Mouse (Mus musculus): ENCODE data around the gene Casp2.

Casp2 gene

GRCm38 (mm10) chr6:42264626-42265312, at the start of gene Casp2:
Casp2 (plus strand) TSS chr6:42264985.
- peak; percentile 99 for DNase-seq (ENCODE audit: low read depth, low spot score)

- no peak for DNase-seq (ENCODE audit: low read depth, low spot score)
Measured at GRCm38 (mm10) chr6:42215028-42215427, 49.8 kb upstream of the Casp2 start, which contains the start of gene Tas2r144. Tas2r144 (plus strand) TSS chr6:42215328.

DNA sequence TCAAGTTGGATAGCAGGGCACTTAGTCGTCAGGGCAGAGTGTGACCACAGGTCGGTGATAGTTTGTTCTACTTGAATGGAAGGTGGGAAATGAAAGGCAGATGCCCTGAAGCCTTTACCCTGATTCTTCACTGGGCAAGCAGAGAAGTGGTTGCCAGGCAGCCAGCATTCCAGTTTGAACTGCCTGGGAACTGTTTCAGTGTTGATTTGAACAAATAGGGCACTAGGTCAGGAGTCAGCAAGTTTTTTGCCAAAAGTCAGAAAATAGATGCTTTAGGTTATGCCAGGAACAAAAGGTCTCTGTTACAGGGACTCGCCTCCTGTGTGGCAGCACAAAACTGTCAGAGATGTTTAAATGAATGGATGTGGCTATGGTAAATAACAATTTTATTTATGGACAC, 42.5 kb upstream of the Casp2 start:
- DNase-seq (ENCODE audit: low read depth, low spot score): no peak

DNA sequence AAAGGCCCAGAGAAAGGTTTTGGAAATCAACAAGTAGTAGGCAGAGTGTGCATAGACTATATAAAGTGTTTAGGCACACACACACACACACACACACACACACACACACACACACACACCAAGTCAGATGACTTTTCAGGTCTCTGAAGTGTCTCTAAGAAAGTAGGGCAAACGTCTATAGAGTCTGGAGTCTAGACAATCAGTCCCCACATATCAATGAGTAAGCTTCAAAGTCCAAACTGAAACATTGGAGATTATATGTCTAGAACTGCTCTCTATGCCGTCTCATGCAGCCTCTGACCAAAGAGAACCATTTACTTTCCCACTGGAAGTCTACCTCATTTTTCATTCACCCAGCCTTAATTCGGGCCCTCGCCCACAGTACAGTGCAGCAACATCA, 39.7 kb upstream of the Casp2 start:
- DNase-seq (ENCODE audit: low read depth, low spot score): no peak

GRCm38 (mm10) chr6:42227240-42228101, 37.3 kb upstream of the Casp2 start:
- DNase-seq (ENCODE audit: low read depth, low spot score): no peak

DNA sequence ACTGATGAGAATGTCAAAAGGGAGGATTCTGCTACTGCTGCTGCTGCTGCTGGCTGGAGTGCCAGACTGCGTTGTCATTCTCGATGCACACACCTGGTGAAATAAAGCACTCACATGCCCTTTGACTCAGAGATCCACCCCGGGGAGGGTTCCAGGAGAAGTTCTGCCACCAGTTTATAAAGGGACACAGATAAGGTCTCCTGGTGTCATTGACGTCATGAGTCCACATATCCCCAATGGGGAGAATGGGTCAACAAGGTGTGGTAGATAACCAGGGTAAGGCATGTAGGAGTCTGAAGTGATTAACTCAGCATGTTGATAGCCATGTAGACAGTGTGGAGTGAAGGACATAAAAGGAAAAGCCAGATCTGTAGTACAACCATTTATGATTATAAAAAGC, 35.2 kb upstream of the Casp2 start:
- DNase-seq (ENCODE audit: low read depth, low spot score): no peak

DNA sequence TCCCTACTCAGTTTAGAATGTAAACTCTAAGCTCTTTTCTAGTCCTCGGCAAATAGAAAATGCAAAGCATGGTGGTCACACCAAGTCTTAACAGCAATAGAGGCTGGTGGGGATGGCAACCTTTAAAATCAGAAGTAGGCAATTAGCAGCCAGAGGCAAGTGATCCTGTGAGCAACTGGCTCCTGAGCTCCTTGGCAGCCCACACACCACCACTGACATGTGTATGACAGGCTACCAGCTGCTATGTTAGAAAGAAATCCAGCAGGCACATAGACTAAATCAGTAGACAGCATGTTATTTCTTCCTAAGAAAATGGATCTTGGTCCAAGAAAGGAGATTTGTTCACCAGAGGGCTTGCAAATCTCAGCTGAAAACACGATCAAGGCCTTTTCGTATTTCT, 33.6 kb upstream of the Casp2 start:
- DNase-seq (ENCODE audit: low read depth, low spot score): no peak

- no peak for DNase-seq (ENCODE audit: low read depth, low spot score)
Measured at GRCm38 (mm10) chr6:42237276-42237805, 27.4 kb upstream of the Casp2 start.

DNA sequence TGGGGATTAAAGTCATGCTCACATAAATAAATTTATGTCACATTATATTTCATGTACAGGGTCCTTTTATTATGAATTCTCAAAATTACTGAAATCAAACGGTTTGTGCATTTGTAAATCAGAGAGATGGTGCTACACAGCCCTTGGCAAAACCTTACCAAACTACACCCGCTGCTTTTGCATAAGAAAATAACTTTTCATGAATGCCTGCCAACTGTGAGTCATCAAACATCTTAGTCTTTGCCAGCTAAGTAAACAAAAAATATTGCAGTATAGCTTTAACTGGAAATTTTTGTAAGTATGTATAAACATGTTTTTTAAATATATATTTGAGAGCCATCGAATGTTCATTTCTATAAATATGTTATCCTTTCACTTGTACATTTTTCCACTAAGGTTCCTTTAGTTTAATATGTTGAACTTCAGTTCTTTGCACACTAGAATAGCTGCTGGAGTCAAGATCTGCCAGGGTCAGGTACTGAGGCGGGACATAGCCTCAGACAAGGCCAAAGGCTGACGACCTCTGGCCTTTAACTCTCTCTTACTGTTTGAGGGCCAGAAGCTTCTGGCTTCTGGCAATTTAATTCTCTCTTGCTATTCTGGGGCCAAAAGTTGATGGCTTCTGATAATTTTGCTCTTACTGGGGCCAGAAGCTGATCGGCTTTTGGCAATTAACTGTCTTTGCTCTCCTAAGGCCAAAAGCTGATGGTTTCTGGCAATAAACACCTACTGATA, 23.3 kb upstream of the Casp2 start:
- DNase-seq (ENCODE audit: low read depth, low spot score): no peak

- no peak for DNase-seq (ENCODE audit: low read depth, low spot score)
Measured at GRCm38 (mm10) chr6:42245711-42246353, 19.0 kb upstream of the Casp2 start, which contains the start of gene Gstk1. Gstk1 (plus strand) TSS chr6:42245935.

DNA sequence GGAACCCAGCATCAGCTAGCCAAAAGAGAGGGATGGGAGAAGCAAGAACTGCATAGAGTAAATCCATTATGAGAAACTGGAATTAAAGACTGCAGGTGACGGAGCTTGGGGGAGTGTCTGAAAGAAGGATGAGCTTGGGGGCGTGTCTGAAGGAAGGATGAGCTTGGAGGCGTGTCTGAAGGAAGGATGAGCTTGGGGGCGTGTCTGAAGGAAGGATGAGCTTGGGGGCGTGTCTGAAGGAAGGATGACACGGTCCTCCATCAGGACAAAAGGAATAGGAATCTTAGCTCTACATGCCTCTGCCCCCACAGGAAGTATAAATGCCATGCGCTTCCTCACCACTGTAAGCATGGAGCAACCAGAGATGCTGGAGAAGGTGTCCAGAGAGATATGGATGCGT, 17.6 kb upstream of the Casp2 start:
- DNase-seq (ENCODE audit: low read depth, low spot score): no peak

DNA sequence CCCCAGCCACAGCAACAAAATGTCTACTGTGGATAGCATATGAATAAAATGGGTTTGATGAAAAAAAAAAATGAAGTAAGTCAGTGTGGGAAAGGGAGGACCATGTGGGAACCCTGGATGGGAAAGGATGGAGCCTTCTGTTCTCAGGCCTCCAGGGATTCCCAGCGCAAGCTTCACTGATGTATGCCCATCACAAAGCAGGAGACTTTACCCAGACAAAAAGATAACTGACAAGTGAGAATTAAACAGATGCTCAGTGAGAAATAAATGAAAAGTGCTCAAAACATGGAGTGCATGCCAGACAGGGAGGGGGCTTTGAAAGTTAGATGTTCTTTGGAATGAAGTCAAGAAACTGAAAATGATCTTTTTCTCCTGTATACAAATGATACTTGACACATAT, 16.8 kb upstream of the Casp2 start:
- DNase-seq (ENCODE audit: low read depth, low spot score): no peak

GRCm38 (mm10) chr6:42251791-42252190, 13.0 kb upstream of the Casp2 start:
- DNase-seq (ENCODE audit: low read depth, low spot score): no peak

- DNase-seq (ENCODE audit: low read depth, low spot score): no peak
Measured at GRCm38 (mm10) chr6:42253103-42253502, 11.7 kb upstream of the Casp2 start.

- no peak for DNase-seq (ENCODE audit: low read depth, low spot score)
Measured at GRCm38 (mm10) chr6:42257303-42257863, 7.4 kb upstream of the Casp2 start.

DNA sequence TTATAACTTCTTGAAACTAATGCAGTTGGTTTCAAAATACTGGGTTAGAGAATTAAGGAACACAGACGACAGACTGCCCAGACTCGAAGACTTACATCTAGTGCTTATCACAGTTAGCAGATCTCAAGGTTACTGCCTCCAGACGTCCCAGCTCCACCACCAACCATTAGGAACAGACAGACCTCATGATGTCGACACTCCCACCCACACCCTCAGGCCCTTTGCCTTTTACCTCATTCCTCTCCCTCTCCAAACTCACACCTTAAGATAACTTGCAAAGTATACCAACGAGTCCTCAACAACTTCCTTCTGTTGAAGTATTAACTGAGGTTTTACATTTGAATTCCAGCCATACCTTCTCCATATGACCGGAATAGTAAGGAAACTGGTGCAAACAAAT, 4.4 kb upstream of the Casp2 start:
- DNase-seq (ENCODE audit: low read depth, low spot score): no peak

- DNase-seq (ENCODE audit: low read depth, low spot score): no peak
Measured at GRCm38 (mm10) chr6:42261524-42262170, 3.1 kb upstream of the Casp2 start, which contains the start of gene Tmem139. Tmem139 (plus strand) TSS chr6:42261970.

DNA sequence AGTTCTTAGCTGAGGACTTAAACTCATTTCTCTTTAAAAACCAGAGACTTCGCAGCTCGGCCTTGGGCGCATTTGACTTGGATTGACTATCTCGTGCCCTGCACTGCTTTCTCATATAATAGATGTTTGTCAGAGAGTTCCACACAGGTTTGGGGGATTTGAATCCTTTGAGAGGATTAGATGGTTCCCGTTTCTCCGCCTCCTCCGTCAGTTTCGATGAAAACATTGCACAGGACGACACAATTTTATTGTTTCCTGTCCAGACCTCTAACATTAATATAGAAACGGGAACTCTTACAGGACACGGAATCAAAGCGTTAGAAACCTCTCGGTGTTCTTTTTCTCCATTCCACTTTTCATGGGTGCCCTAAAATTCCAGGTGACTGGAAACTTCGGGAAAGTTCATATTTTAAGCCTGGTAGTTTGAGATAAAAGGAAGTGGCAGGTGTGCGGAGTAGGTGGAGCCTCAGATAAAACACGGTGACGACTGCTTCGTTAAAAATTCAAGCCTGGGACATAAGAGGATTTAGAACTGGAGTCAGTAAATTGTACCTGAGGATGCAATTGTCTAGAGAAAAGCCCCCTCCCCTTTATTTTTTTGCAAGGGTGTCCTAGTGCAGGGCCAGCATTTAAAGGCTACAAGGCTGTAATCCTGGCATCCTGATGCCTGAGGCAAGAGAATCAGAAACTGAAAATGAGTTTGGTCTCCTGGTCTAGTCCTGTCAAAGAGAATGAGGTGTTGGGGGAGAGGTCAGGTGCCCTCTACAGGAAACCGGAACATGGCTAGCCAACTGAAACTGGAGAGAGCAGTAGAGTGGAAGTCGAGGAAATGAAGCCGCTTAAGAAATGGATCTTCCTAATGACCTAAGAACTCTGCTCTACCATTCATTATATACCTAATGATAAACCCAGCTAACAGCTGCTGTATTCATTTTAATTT, 876 bp downstream of the Casp2 start:
- no peak for DNase-seq (ENCODE audit: low read depth, low spot score)

DNA sequence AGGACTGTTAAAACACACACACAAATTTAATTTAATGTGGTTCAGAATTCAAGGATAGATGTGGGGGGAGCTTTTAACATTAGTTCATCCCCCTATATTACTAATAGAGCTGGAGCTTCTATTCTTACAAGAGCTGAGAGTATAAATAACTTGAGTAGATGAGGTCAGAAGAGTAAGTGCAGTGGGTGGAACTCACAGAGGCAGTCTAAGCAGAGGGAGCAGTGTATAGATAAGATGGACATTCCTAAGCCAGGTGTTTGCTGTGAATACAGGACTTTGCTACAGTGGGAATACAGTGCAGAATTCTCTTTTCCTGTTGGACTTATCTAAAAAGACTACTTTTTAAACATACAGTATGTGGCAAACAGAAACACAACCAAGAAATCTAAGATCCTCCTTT, 6.0 kb downstream of the Casp2 start:
- no peak for DNase-seq (ENCODE audit: low read depth, low spot score)
